Mouse (Mus musculus) E14TG2a.4 (cell line): ENCODE measurements at regions not wholly inside any gene's neighbourhood (a gene's known extent, or its start where the extent isn't known, plus 50 kb on each side); places are given as distances from the start of the nearest gene placed in this dataset.

Experiments
- H3K27me3 ChIP-seq: 2 replicates; pipeline ENCODE4 v1.6.1; 2014; ENCODE audit warnings: low read length, control low read depth; ENCODE audit not compliant: insufficient read depth
- H3K36me3 ChIP-seq: 2 replicates; pipeline ENCODE4 v1.6.1; 2014; ENCODE audit warnings: low read length, control low read depth; ENCODE audit not compliant: insufficient read depth
- H3K4me1 ChIP-seq: replicated peaks from 2 replicates; pipeline ENCODE4 v1.6.1; 2014; ENCODE audit warnings: low read depth, low read length, control low read depth
- H3K4me3 ChIP-seq: replicated peaks from 2 replicates; pipeline ENCODE4 v1.5.1; 2014; ENCODE audit warnings: mild to moderate bottlenecking, low read length
- H3K9me3 ChIP-seq: 2 replicates; pipeline ENCODE4 v1.6.1; 2014; ENCODE audit warnings: low read length, control low read depth
- CTCF ChIP-seq: conservative IDR thresholded peaks from 2 replicates; pipeline ENCODE4 v1.5.1; 2014; ENCODE audit warnings: low read length
- NANOG ChIP-seq: IDR thresholded peaks from 2 replicates; pipeline ENCODE4 v1.6.1; 2014; ENCODE audit warnings: borderline replicate concordance, low read length, mixed read lengths
- POU5F1 ChIP-seq: IDR thresholded peaks from 2 replicates; pipeline ENCODE4 v1.6.1; 2014; ENCODE audit warnings: low read length, borderline replicate concordance

GRCm38 (mm10) chr2:93124866-93125467 is 62.4 kb upstream of the Trp53i11 start:
- H3K9me3 ChIP-seq: no peaks in the 10 kb centered on the region
- H3K4me3 ChIP-seq: no peak overlapping the region
- TF ChIP-seq POU5F1: no peak
- no peak for TF ChIP-seq NANOG
- TF ChIP-seq CTCF: no peak
- H3K27me3 ChIP-seq: peaks cover 26% of the 10 kb centered on the region; the same call in 1 of the 2 replicates
- H3K36me3 ChIP-seq: no peaks in the 10 kb centered on the region
- H3K4me1 ChIP-seq: peaks cover 8% of the 10 kb centered on the region; the same call in 1 of the 2 replicates

- TF ChIP-seq POU5F1: no peak
- no peak for TF ChIP-seq CTCF
- TF ChIP-seq NANOG: no peak
- Histone ChIP-seq H3K27me3 (peaks cover 20% of the 10 kb centered on the region; the same call in 1 of the 2 replicates), H3K4me1 (peaks cover 13% of the 10 kb centered on the region; the same call in 1 of the 2 replicates), H3K4me3 (no peak overlapping the region), H3K9me3 (no peaks in the 10 kb centered on the region), H3K36me3 (no peaks in the 10 kb centered on the region)
Observed at GRCm38 (mm10) chr2:93123829-93124228, 63.5 kb upstream of the Trp53i11 start.

GRCm38 (mm10) chr2:93120386-93120785 is 67.0 kb upstream of the Trp53i11 start:
- Histone ChIP-seq H3K4me3 (no peak overlapping the region), H3K27me3 (peaks cover 20% of the 10 kb centered on the region; the same call in 1 of the 2 replicates), H3K9me3 (no peaks in the 10 kb centered on the region), H3K4me1 (peaks cover 16% of the 10 kb centered on the region; the same call in 1 of the 2 replicates), H3K36me3 (no peaks in the 10 kb centered on the region)
- TF ChIP-seq POU5F1: no peak
- no peak for TF ChIP-seq CTCF
- no peak for TF ChIP-seq NANOG

GRCm38 (mm10) chr2:93119001-93119400 is 68.3 kb upstream of the Trp53i11 start:
- peaks cover 22% of the 10 kb centered on the region for H3K4me1 ChIP-seq
- no peak overlapping the region for H3K4me3 ChIP-seq
- H3K36me3 ChIP-seq: no peaks in the 10 kb centered on the region
- no peaks in the 10 kb centered on the region for H3K9me3 ChIP-seq
- peaks cover 13% of the 10 kb centered on the region; the same call in 1 of the 2 replicates for H3K27me3 ChIP-seq
- TF ChIP-seq CTCF (no peak), POU5F1 (no peak), NANOG (no peak)

- no peak for TF ChIP-seq NANOG
- TF ChIP-seq CTCF: no peak
- no peak for TF ChIP-seq POU5F1
- peaks cover 27% of the 10 kb centered on the region for H3K4me1 ChIP-seq
- no peak overlapping the region for H3K4me3 ChIP-seq
- H3K36me3 ChIP-seq: no peaks in the 10 kb centered on the region
- peaks cover 25% of the 10 kb centered on the region for H3K27me3 ChIP-seq
- H3K9me3 ChIP-seq: no peaks in the 10 kb centered on the region
Observed at GRCm38 (mm10) chr2:93115303-93115702, 69.3 kb upstream of the Prdm11 start.

GRCm38 (mm10) chr2:93113929-93114328 is 68.0 kb upstream of the Prdm11 start:
- TF ChIP-seq CTCF (no peak), NANOG (no peak), POU5F1 (no peak)
- Histone ChIP-seq H3K27me3 (peaks cover 36% of the 10 kb centered on the region), H3K4me3 (no peak overlapping the region), H3K4me1 (peaks cover 20% of the 10 kb centered on the region), H3K9me3 (no peaks in the 10 kb centered on the region), H3K36me3 (no peaks in the 10 kb centered on the region)

- H3K9me3 ChIP-seq: no peaks in the 10 kb centered on the region
- H3K36me3 ChIP-seq: no peaks in the 10 kb centered on the region
- H3K4me3 ChIP-seq: no peak overlapping the region
- peaks cover 17% of the 10 kb centered on the region for H3K4me1 ChIP-seq
- no peak for TF ChIP-seq NANOG
- TF ChIP-seq CTCF: no peak
- TF ChIP-seq POU5F1: no peak
- H3K27me3 ChIP-seq: peaks cover 37% of the 10 kb centered on the region
Observed at GRCm38 (mm10) chr2:93112320-93112719, 66.4 kb upstream of the Prdm11 start.

- Histone ChIP-seq H3K4me3 (peak overlapping the region; percentile 55), H3K36me3 (no peaks in the 10 kb centered on the region), H3K27me3 (peaks cover 39% of the 10 kb centered on the region), H3K9me3 (no peaks in the 10 kb centered on the region), H3K4me1 (peaks cover 17% of the 10 kb centered on the region)
- TF ChIP-seq NANOG: no peak
- TF ChIP-seq POU5F1: no peak
Observed at GRCm38 (mm10) chr2:93110898-93111297, 64.9 kb upstream of the Prdm11 start.

- Histone ChIP-seq H3K9me3 (no peaks in the 10 kb centered on the region), H3K36me3 (no peaks in the 10 kb centered on the region), H3K4me3 (no peak overlapping the region), H3K27me3 (peaks cover 33% of the 10 kb centered on the region), H3K4me1 (peaks cover 5% of the 10 kb centered on the region; the same call in 1 of the 2 replicates)
- no peak for TF ChIP-seq CTCF
- TF ChIP-seq NANOG: no peak
- no peak for TF ChIP-seq POU5F1
Observed at GRCm38 (mm10) chr2:93106581-93106980, 60.6 kb upstream of the Prdm11 start.
